Mouse (Mus musculus): ENCODE results near the gene 1110051M20Rik.

Gene 1110051M20Rik

GRCm38 (mm10) chr2:91308680-91309079 lies 135.8 kb downstream of the 1110051M20Rik start:
- in situ Hi-C loops (cut with MboI, MseI), result no loop called here

- in situ Hi-C loops (cut with MboI, MseI), result no loop called here
Measured at GRCm38 (mm10) chr2:91306589-91306988, 137.9 kb downstream of the 1110051M20Rik start.

- in situ Hi-C loops (cut with MboI, MseI), result no loop called here
Measured at GRCm38 (mm10) chr2:91305926-91306325, 138.6 kb downstream of the 1110051M20Rik start.

DNA sequence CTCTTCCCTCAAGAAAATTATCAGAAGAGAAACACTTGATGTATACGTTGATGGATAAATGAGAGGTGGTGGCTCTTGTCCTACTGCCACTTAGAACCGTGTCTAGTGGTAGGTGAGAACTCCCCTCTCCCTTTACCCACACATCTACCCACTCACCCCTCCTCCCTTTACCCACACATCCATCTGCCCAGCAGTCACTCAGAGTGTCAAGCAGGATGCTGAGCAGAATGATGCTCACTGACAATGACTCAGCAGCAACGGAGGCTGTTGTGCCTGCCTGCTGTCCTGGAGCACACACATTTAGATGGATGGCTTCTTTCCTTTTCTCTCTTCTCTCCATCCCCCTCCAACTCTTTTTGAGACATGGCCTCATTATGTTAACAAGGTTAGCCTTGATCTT lies 141.7 kb downstream of the 1110051M20Rik start:
- in situ Hi-C loops (cut with MboI, MseI), result no loop called here

GRCm38 (mm10) chr2:91301836-91302235 lies 142.7 kb downstream of the 1110051M20Rik start:
- in situ Hi-C loops (cut with MboI, MseI), result no loop called here

DNA sequence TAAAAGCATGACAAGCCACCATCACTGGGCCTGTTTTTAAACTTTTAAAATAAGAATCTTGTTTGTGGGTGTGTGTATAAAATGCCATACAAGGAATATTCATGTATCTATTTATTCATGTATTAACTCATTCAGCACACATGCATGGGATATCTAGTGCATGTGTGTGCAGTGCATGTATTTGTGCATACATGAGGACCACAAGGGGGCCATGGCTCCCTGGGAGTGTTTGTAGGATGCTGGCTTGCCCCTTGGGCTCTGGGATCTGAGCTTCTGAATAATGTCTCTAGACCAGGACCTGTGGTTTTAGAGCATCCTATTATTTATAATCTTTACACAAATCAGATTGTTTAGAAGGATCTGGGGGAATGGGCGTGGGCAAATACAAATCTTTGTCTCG lies 143.7 kb downstream of the 1110051M20Rik start:
- in situ Hi-C loops (cut with MboI, MseI), result no loop called here

DNA sequence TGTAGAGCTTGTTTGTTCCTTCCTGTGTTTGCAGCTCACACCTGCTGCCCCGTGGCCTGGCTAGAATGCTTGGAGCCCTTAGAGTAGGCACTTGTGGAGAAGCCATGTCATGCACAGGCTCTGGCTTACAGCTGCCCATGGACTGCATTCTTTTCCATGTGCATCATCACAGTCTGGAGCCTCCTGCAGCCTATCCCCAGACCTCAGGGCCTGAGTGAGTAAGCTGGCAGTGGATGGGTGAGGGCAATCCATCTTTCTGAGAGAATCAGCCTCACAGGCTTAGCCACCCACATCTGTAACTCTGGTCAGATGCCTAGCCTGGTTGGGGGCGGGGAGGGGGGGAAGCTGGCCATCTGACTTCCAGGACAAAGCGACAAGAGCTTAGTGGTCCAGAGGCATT lies 145.3 kb downstream of the 1110051M20Rik start:
- in situ Hi-C loops (cut with MboI, MseI), result no loop called here

- in situ Hi-C loops (cut with MboI, MseI), result no loop called here
Measured at GRCm38 (mm10) chr2:91295895-91296294, 148.6 kb downstream of the 1110051M20Rik start.

GRCm38 (mm10) chr2:91294226-91294625 lies 150.3 kb downstream of the 1110051M20Rik start:
- in situ Hi-C loops (cut with MboI, MseI), result no loop called here

DNA sequence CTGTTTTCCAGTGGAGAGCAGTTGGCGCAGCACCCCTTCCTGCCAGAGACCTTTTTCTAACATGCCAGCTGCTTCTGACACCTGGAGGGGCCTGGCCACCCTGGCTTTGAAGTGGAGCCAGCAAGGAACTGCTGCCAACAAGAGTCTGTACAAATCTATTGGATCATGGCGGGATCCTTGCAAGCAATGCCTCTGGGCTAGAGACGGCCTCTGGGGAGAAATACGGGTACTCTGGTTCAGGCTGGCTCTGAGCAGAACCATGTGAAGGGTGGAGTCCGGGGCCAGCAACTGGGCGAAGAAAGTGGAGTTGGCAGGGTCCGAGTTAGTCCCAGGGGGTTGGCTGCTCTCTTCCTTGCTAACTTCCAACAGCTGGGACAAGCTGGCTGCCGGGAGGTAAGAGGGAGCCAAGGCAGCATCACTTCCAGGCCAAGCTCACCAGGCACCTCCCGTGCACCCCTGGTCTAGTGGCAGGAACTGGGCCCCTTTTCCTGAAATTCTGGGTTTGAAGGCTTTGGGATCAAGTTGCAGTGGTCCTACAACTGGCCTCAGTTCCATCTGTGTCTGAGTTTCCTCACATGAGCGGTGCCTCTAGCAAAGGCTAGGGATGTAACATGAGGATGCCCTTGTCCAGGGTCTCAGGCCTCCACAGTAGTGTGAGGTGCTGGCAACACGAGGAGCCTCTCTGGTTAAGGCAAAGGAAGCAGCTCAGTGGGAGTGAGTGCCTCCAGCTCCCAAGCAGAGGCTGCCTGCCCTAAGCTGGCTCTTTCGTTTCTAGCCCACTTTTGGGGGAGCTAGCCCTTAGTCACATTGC lies 153.1 kb downstream of the 1110051M20Rik start:
- in situ Hi-C loops (cut with MboI, MseI), result no loop called here

- in situ Hi-C loops (cut with MboI, MseI), result loop anchor here (5.0 kb wide), 1 partner anchor 195 kb away; no protein-coding TSS in a partner anchor
Measured at GRCm38 (mm10) chr2:91287563-91287962, 156.9 kb downstream of the 1110051M20Rik start.

DNA sequence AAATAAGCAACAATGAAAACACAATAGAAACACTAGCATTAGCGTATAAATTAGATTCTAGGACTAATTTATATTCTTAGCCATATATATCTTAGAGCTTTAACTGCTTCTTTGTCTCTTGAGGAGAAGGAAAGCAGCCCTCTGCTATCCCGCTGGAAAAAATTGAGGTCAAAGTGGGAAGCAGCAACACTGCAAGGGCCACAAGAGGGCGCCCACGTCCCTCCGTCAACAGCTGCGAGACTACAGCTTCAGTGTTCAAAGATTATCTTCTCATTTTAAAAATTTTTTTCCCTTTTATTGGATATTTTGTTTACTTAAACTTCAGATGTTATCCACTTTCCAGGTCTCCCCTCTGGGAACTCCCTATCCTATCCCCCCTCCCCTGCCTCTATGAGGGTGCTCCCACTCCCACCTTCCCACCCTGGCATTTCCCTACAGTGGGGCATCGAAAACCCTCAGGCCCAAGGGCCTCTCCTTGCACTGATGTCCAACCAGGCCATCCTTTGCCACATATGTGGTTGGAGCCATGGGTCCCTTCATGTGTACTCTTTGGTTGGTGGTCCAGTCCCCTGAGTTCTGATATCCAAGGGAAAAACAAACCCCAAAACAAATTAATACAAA lies 158.5 kb downstream of the 1110051M20Rik start:
- in situ Hi-C loops (cut with MboI, MseI), result loop anchor here (5.0 kb wide), 1 partner anchor 196 kb away; no protein-coding TSS in a partner anchor

DNA sequence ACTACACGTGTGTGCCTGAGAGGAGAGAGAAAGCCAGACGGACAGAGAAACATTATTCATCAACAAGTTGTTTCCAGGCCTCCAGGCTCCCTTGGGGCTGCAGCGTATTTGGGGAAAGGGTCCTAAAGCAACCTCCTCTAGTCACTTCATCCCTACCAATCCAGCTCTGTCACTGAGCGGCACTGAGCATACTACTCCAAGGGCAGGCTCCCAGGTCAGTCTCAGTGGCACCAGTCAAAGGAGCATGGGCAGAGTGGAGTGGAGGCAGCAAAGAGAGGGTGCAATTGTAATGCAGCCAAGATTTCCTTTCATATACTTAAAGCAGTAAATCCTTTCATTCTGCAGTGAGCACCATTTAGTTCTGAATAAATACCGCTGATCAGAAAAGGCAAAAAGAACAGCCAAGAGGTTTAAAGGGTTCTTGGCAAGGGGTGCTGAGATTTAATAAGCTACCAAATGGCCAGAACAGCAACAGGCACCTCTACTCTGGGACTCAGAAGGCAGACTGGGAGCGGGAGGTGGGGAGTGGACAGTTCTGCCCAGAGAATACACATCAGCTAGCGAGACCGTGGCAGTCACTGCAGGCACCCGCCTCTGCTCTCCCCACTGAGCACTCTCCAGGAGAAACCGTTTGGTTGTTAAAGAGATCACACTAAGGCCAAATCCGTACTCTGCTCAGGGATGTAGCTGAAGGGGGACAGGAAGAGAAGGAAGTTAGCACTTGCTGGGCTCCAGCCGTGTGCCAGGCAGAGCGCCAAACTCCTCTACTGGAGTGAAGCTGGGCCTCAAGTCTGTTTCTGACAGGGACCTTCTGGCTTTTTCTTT lies 159.9 kb downstream of the 1110051M20Rik start:
- in situ Hi-C loops (cut with MboI, MseI), result loop anchor here (5.0 kb wide), 1 partner anchor 198 kb away; no protein-coding TSS in a partner anchor

DNA sequence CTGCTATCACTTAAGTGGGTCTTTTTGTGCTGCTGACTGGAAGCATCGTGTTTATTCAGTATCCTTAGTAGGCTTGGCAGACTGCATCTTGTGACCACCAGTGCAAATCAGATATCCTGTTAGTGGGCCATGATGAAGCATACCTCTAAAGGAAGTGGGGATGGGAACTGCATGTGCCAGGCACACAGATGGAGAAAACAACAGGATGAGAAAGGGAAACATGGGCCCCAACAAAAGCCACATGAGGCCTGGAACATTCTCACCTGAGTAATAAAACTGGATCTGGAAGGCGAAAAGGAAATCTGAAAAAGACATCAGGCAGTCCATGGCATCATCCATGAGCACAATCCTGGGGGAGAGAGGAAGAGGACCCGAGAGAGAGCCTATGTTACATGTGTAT lies 160.5 kb downstream of the 1110051M20Rik start:
- in situ Hi-C loops (cut with MboI, MseI), result no loop called here

DNA sequence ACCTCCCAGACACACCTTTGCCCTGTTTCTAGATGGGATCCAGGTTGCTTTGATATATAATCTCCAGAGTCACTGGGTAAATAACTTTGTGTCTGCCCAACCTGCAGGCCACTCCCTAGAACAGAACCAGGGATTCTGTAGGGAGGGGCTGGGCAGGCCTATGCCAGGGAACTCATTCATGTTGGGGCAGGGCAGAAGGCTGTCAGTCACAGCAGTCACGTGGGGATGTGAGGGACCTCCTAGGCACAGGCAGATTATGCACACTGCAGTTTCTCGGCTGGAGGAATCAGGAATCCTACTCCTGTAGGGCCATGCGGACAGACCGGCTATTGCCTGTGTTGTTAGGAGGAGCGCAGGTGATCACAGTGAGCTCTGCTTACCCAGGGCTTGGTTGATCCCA lies 163.1 kb downstream of the 1110051M20Rik start:
- in situ Hi-C loops (cut with MboI, MseI), result no loop called here

DNA sequence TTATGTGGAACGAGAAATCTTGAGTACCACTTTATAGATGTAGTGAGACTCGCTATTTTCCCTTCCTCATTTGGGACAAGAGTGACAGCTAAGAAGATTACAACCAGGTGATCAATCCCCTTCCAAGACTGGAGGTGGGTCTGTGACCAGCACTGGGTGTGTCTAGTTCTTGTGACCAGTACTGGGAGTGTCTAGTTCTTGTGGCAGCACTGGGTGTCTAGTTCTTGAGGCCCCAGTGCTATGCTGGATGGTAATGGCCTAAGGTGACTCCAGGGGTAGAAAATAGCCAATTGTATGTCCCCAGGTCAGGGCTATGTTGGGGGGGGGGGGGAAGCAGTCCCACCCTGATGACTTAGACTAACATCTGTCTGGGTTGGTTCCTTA lies 165.1 kb downstream of the 1110051M20Rik start:
- in situ Hi-C loops (cut with MboI, MseI), result no loop called here

DNA sequence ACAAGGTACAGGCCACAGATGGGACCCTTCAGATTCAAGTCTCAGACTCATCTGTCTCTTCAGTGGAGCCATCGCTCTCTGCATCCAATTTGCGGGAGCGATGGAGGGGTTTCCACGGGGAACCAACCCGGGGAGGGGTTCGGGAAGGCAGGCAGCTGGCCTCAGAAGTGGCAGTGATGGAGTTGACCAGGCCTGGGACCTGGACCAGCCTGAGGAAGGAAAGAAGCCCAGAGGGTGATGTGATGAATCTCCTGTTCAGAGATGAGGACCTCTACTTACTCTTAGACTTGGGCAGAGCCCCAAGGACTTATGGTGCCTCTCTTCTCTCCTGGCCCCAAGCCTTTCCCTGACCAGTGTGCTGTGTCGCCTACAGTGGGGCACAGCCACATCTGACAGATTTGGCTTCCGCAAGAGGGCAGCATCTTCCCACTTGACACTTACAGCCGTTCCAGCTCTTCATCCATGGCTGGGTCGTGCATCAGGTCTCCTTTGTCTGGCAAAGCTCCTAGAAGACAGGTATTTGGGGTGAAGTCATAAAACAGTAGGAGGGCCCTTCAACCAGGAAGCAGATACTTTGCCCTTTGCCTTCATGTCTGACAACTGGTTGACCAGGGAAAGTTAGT lies 165.6 kb downstream of the 1110051M20Rik start:
- in situ Hi-C loops (cut with MboI, MseI), result no loop called here

DNA sequence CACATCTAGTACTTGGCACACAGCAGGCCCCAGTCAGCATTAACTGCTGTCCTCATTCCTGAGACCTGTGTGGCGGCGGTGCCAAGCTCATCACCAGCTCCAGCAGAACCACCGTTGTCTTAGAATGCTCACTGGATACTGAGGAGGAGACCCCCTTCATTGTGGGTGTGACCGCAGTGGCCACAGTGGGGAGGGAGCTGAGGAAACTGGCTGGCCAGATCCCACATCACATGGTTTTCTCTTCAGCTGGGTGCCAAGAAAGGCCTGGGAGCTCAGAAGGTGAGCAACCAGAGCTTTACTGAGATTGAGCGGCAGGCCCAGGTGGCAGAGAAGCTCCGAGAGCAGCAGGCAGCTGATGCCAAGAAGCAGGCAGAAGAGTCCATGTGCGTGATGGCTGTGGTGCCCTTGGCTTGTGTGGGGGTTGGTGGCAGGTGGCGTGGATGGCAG lies 174.8 kb downstream of the 1110051M20Rik start:
- in situ Hi-C loops (cut with MboI, MseI), result no loop called here

GRCm38 (mm10) chr2:91268706-91269105 lies 175.8 kb downstream of the 1110051M20Rik start:
- in situ Hi-C loops (cut with MboI, MseI), result no loop called here

GRCm38 (mm10) chr2:91268042-91268441 lies 176.5 kb downstream of the 1110051M20Rik start:
- in situ Hi-C loops (cut with MboI, MseI), result no loop called here
